Comparison of ENCODE assay signal across 28 mouse cellular contexts in genomic region chrX:160735650-160736049, GRCm38 (mm10). TPM values are rescaled to one million over a fixed set of nuclear protein-coding genes. Genes with fewer than 3 reads are reported as not detected.
A peak's percentile ranks its signal among the peaks of the same experiment; 100 is the strongest.
DNase-seq lines count a peak whose midpoint lies in the region; ATAC-seq lines count a peak whose summit lies in the region.
"Had no signal": no experiment of that assay in that cellular context is flagged by ENCODE, and none has a peak within 500 bp of the region (broad histone marks: within the 10 kb centered on the region; RNA-seq: fewer than 3 reads in every experiment).

TSS of gene Ppef1 (minus strand) at chrX:160735765.

- no peaks in the 10 kb centered on the region for H3K4me1 ChIP-seq in neural tube, embryonic 14.5 days (ENCODE audit: control insufficient read depth, insufficient read depth, low read length)
- H3K4me1 ChIP-seq in midbrain, embryonic 14.5 days (ENCODE audit: control insufficient read depth, insufficient read depth, low read length), result no peaks in the 10 kb centered on the region
- H3K4me1 ChIP-seq in midbrain, embryonic 11.5 days (ENCODE audit: control insufficient read depth, insufficient read depth, low read length), result no peaks in the 10 kb centered on the region
- H3K4me1 ChIP-seq: embryonic facial prominence, embryonic 13.5 days; embryonic facial prominence, embryonic 15.5 days; forebrain, embryonic 13.5 days; forebrain, embryonic 15.5 days had no signal

- no peaks in the 10 kb centered on the region for H3K27me3 ChIP-seq in neural tube, embryonic 14.5 days (ENCODE audit: control insufficient read depth, insufficient read depth, low read length)
- H3K27me3 ChIP-seq in midbrain, embryonic 14.5 days (ENCODE audit: control insufficient read depth, insufficient read depth, low read length), result no peaks in the 10 kb centered on the region; the same call in 1 of the 2 replicates
- H3K27me3 ChIP-seq in midbrain, embryonic 11.5 days (ENCODE audit: control insufficient read depth, insufficient read depth, low read length), result peaks cover 14% of the 10 kb centered on the region
- H3K27me3 ChIP-seq: CH12.LX; embryonic facial prominence, embryonic 15.5 days; forebrain, embryonic 15.5 days; Patski had no signal

- no peaks in the 10 kb centered on the region for H3K9me3 ChIP-seq in neural tube, embryonic 14.5 days (ENCODE audit: control insufficient read depth, low read length)
- no peaks in the 10 kb centered on the region for H3K9me3 ChIP-seq in midbrain, embryonic 14.5 days (ENCODE audit: control insufficient read depth, low read length)
- no peaks in the 10 kb centered on the region for H3K9me3 ChIP-seq in midbrain, embryonic 11.5 days (ENCODE audit: control insufficient read depth, low read length)
- H3K9me3 ChIP-seq: embryonic facial prominence, embryonic 13.5 days; embryonic facial prominence, embryonic 15.5 days; forebrain, embryonic 13.5 days; forebrain, embryonic 15.5 days; G1E had no signal

- no peak within 1 kb of the TSS for H3K4me3 ChIP-seq in neural tube, embryonic 14.5 days (ENCODE audit: low read depth, low read length)
- H3K4me3 ChIP-seq in midbrain, embryonic 14.5 days (replicated peaks; ENCODE audit: low read depth, low read length), result no peak within 1 kb of the TSS
- H3K4me3 ChIP-seq in midbrain, embryonic 11.5 days (ENCODE audit: low read depth, low read length), result no peak within 1 kb of the TSS
- H3K4me3 ChIP-seq: embryonic facial prominence, embryonic 13.5 days; embryonic facial prominence, embryonic 15.5 days; forebrain, embryonic 13.5 days; forebrain, embryonic 15.5 days had no signal

- no peak within 1 kb of the TSS for H3K9ac ChIP-seq in neural tube, embryonic 14.5 days (replicated peaks; ENCODE audit: low read depth, low read length)
- no peak within 1 kb of the TSS for H3K9ac ChIP-seq in midbrain, embryonic 14.5 days (replicated peaks; ENCODE audit: low read length)
- H3K9ac ChIP-seq in midbrain, embryonic 11.5 days (ENCODE audit: low read length), result no peak within 1 kb of the TSS
- H3K9ac ChIP-seq: embryonic facial prominence, embryonic 13.5 days; embryonic facial prominence, embryonic 15.5 days; forebrain, embryonic 13.5 days; forebrain, embryonic 15.5 days; forebrain, postnatal 0 days had no signal

- WGBS in neural tube, embryonic 14.5 days, result 63% methylated on average over 5 of the region's 5 CpGs
- 66% methylated on average over 5 of the region's 5 CpGs for WGBS in midbrain, embryonic 14.5 days
- 80% methylated on average over 5 of the region's 5 CpGs for WGBS in midbrain, embryonic 11.5 days

- DNase-seq in 3134 (ENCODE audit: extremely low read depth, insufficient read length, low spot score) (peak; percentile 9), 3T3-L1 (ENCODE audit: low read depth, low spot score) (peak; percentile 65), ZHBTc4 (ENCODE audit: low read depth, low spot score) (peak; percentile 11)
- DNase-seq in midbrain, embryonic 14.5 days, result no peak
- no peak for DNase-seq in left cerebral cortex, postnatal 4 days
- no peak for DNase-seq in gastrocnemius, postnatal 14 days
- no peak for DNase-seq in midbrain, embryonic 11.5 days (ENCODE audit: low spot score, missing footprints)
- DNase-seq: adrenal gland, adult 2 months; adrenal gland, postnatal 10 days; adrenal gland, postnatal 25 days; cerebellum, adult 11 months; cerebellum, adult 18-20 months; cerebellum, adult 8-10 months; cerebellum, adult 9-11 months; cerebellum, postnatal 14 days; cerebellum, postnatal 36 days; embryo, embryonic 11 days; forebrain, postnatal 0 days had no signal

- no peak within 1 kb of the TSS for H3K27ac ChIP-seq in neural tube, embryonic 14.5 days (ENCODE audit: low read depth, low read length)
- H3K27ac ChIP-seq in midbrain, embryonic 14.5 days (replicated peaks; ENCODE audit: low read depth, low read length), result no peak within 1 kb of the TSS
- no peak within 1 kb of the TSS for H3K27ac ChIP-seq in midbrain, embryonic 11.5 days (ENCODE audit: low read depth, low read length)
- H3K27ac ChIP-seq: embryonic facial prominence, embryonic 13.5 days; embryonic facial prominence, embryonic 15.5 days; forebrain, embryonic 13.5 days; forebrain, embryonic 15.5 days had no signal

- peak; percentile 65; the same call in 1 of the 2 replicates for ATAC-seq in neural tube, embryonic 14.5 days (ENCODE audit: low read depth)
- no peak for ATAC-seq in midbrain, embryonic 14.5 days (ENCODE audit: low FRiP score, low TSS enrichment)
- no peak for ATAC-seq in midbrain, embryonic 11.5 days (ENCODE audit: low FRiP score)
- ATAC-seq: CD4-positive, CD25-positive, alpha-beta regulatory T cell, adult 4 months; forebrain, embryonic 13.5 days; forebrain, embryonic 15.5 days; forebrain, postnatal 0 days; Patski had no signal

- no peak within 1 kb of the TSS for H3K4me2 ChIP-seq in neural tube, embryonic 14.5 days (ENCODE audit: low read depth, low read length)
- no peak within 1 kb of the TSS for H3K4me2 ChIP-seq in midbrain, embryonic 14.5 days (ENCODE audit: low read length)
- H3K4me2 ChIP-seq in midbrain, embryonic 11.5 days, result no peak within 1 kb of the TSS
- H3K4me2 ChIP-seq: embryonic facial prominence, embryonic 13.5 days; embryonic facial prominence, embryonic 15.5 days; forebrain, embryonic 13.5 days; forebrain, embryonic 15.5 days had no signal

- intact Hi-C loops in left cerebral cortex, postnatal 4 days (cut with DNase I), result loop anchor here (2.0 kb wide), 1 partner anchor 27 kb away; no protein-coding TSS in a partner anchor
- intact Hi-C loops in gastrocnemius, postnatal 14 days (cut with DNase I; ENCODE audit: low total_unique reads), result no loop called here

- H3K36me3 ChIP-seq in neural tube, embryonic 14.5 days (ENCODE audit: control insufficient read depth, insufficient read depth, low read length), result no peaks in the 10 kb centered on the region
- no peaks in the 10 kb centered on the region for H3K36me3 ChIP-seq in midbrain, embryonic 14.5 days (ENCODE audit: control insufficient read depth, insufficient read depth, low read length)
- no peaks in the 10 kb centered on the region for H3K36me3 ChIP-seq in midbrain, embryonic 11.5 days (ENCODE audit: control insufficient read depth, insufficient read depth, low read length)
- H3K36me3 ChIP-seq: embryonic facial prominence, embryonic 13.5 days; embryonic facial prominence, embryonic 15.5 days; forebrain, embryonic 15.5 days; G1E had no signal

RNA-seq across cellular contexts. Expression of gene Ppef1, which starts in this region (rescaled TPM):
- polyA plus RNA-seq in neural tube, embryonic 14.5 days (2014; fragmentation: Nextera tagmentation; extraction: Ambion mirVana), result 3.2 and 18.8 TPM in 2 replicates
- polyA plus RNA-seq in midbrain, embryonic 14.5 days (2014; fragmentation: Nextera tagmentation; extraction: Ambion mirVana), result 0.75 and 0.92 TPM in 2 replicates
- 1 to 10 TPM in 1 of 2 experiments, under 1 TPM in 1; 0.76 to 1.0 TPM for total RNA-seq in left cerebral cortex, postnatal 4 days (2021)
- total RNA-seq in gastrocnemius, postnatal 14 days (2021), result not detected
- 0.19 and 0.56 TPM in 2 replicates for polyA plus RNA-seq in midbrain, embryonic 11.5 days (2014; fragmentation: Nextera tagmentation; extraction: Ambion mirVana)
- total RNA-seq: adrenal gland, adult 2 months; adrenal gland, postnatal 10 days; adrenal gland, postnatal 25 days; common myeloid progenitor, adult 5-6 weeks; G1E had no signal
- polyA plus RNA-seq: adrenal gland, adult 2 months; CD4-positive, CD25-positive, alpha-beta regulatory T cell, adult 4 months; G1E had no signal

Comparison
In these comparisons a context has a peak if more than half of its experiments do, and no peak if none do; other contexts are left out.
1. DNase-seq: peak in 3134 (single experiment), 3T3-L1 (single experiment) and ZHBTc4 (single experiment); none in midbrain, embryonic 14.5 days (single experiment), left cerebral cortex, postnatal 4 days (single experiment), gastrocnemius, postnatal 14 days (single experiment) and midbrain, embryonic 11.5 days (single experiment).